Mouse (Mus musculus) liver, adult 2 months (tissue): ENCODE measurements at regions not wholly inside any gene's neighbourhood (a gene's known extent, or its start where the extent isn't known, plus 50 kb on each side); places are given as distances from the start of the nearest gene placed in this dataset.

Experiments
- CTCF ChIP-seq: fragments of 200-500 bp; IDR thresholded peaks from 2 replicates; pipeline ENCODE4 v1.5.1; 2011; ENCODE audit warnings: low read depth, low read length, control low read depth
- POLR2A ChIP-seq: fragments of 200-500 bp; IDR thresholded peaks from 2 replicates; pipeline ENCODE4 v1.6.1; 2011; ENCODE audit warnings: low read length, control low read depth; ENCODE audit not compliant: insufficient read depth; ENCODE audit errors: extremely low read depth

DNA sequence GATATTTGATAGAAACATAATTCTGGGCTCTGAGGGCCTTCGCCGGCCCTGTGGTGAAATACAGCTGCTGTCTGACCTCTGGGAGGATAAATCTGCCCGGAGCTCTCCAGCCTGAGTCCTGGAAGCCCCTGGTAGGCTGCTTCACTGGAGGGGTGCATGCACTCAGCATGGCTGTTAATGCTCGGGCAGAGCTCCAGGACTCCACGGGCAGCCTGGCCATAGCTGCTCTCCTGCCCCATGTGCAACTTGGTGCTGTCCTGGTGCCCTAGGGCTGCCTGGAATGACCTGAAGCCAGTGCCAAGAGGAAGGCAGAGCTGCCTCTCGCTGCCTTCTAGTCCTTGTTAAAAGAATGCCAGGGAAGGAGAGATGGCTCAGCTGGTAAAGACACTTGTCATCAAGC lies 68.2 kb downstream of the Chst1 start:
- no peak for TF ChIP-seq CTCF
- no peak for TF ChIP-seq POLR2A
